Mouse (Mus musculus) lung, postnatal 4 days (tissue): Measurements from ENCODE around the gene Tmem274.

ENCODE experiments used
- DNase-seq, 2 experiments: peaks; one replicate each; pipeline ENCODE4 v3.0.0; 2021

The Tmem274 gene

DNA sequence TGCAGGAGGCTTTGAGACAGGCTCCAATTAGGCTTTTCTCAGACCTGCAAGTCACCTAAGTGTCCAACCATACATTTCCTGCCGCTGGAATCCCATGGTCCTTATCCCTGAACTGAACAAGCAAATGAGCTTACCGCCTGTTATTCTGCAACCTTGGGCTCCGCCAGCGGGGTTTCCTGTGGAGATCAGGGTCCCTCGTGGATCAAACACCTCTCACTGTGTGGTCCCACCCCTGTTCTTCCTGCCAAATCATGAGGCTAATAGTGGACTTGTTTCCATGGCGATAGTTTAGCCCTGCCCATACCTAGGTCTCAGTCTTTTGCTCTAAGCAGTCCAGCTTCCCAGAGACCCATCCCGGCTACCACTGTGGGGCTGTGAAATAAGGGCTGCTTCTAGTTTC is 49.2 kb downstream of the Tmem274 start:
- no peak for DNase-seq

DNA sequence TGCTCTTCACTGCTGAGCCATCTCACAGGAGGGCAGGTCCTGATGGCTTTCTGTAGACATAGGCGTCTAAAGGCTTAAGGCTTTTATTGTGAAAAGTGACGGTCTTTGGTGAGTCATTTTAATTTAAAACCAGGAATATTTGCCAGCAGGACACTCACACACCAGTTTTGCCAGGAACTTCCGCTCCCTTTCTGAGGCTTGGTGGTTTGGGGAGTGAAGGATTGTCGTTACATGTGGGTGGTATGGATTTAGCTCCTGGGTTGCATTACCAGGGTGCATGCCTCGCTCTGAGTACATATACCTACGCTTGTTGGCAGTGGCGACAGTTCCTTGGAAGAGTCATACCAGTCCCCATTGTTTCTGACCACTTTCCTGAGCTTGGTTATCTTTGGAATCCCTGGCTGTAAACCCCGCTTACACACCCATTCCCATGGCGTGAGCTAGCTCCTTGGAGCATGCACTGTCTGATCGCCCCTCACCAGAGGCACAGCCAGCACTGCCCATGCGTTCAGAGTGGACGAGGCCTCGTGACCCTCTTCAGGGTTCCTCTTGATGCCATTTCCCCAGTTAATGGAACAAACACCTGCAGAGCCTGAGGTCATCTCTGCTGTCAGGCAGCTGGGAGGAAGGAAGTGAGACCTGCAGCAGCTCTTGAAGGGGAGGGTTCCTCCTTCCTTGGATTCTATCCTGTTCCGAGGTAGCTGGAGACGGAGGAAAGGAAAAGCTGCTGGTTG is 50.6 kb downstream of the Tmem274 start:
- DNase-seq, result no peak

DNA sequence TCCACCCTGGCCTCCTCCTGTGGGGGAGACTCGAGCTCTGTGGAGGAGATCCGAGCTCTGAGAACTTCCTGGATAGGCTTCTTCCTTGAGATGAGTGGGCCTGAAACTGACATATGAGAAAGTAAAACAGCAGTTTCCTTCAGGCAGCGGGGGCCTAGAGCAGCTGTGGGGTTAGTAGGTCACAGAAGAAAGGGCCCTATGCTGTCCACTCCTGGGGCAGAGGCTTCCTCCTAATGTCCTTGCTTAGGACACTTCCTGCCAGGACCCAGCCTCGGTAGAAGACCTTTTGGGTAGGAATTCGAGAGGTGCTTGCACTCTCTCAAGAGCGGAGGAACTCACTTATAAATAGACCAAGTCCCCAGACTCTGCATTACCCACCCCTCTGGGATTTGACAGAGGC is 52.5 kb downstream of the Tmem274 start:
- DNase-seq, result no peak
